In the genomic region with DNA sequence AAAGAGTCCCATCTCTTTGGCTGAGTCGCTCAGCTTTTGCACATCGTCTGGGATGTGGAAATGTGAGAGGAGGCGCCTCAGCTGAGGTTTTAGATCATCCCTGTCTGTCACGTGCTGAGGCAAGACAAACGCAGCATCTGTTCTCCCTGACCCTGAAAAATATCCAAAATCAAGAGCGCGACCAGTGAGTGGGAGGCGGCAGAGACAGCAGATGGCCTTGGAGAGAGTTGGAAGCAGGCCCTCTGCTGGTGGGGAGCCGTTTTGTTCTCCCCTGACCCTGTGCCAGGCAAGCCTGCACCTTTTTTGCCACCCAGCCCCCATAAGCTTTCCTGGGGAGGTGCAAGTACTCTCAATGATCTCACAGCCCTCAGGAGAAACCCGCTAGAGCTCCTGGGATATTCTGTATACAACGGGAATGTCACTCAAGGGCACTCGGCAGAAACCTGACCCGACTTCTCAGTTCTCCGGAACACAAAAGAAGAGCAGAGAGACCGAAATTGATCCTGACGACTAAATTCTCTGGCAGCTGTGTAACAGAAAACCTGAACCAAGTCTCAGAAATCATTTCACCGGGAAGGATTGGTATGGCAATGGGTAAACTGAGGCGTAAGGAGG, we compare ENCODE assay signal across 7 mouse cellular contexts. TPM values are rescaled to one million over a fixed set of nuclear protein-coding genes. Genes with fewer than 3 reads are reported as not detected.
DNase-seq lines count a peak whose midpoint lies in the region; ATAC-seq lines count a peak whose summit lies in the region.

No protein-coding gene starts in this region.

- no peak overlapping the region for H3K9ac ChIP-seq in intestine, embryonic 15.5 days

- ATAC-seq in intestine, embryonic 15.5 days = peak; percentile 68; the same call in 1 of the 2 replicates

- no peaks in the 10 kb centered on the region for H3K36me3 ChIP-seq in intestine, embryonic 15.5 days

- H3K27me3 ChIP-seq in intestine, embryonic 15.5 days (replicated peaks) = no peaks in the 10 kb centered on the region

- WGBS in intestine, embryonic 15.5 days = 33% methylated on average over 18 of the region's 18 CpGs

- peak; percentile 78 to 92 for DNase-seq in adrenal gland, adult (ENCODE audit: inconsistent age in 2 of 2, low spot score in 1 of 2)
- DNase-seq in embryo, embryonic 10.5 days (ENCODE audit: low spot score) = peak; percentile 85
- peak; percentile 46 to 55 for DNase-seq in gastrocnemius, postnatal 36 days
- peak; percentile 64 to 81 for DNase-seq in left cerebral cortex, postnatal 14 days (ENCODE audit: low spot score in 2 of 2)
- DNase-seq in mesoderm, embryonic 11.5 days (ENCODE audit: low read depth, low spot score) = peak; percentile 82
- DNase-seq in right cerebral cortex, postnatal 36 days (ENCODE audit: low spot score in 2 of 2) = peak; percentile 64 to 72

- intact Hi-C loops in gastrocnemius, postnatal 36 days (cut with DNase I) = loop anchor here (5.0 kb wide), 1 partner anchor 67 kb away; no protein-coding TSS in a partner anchor
- intact Hi-C loops in left cerebral cortex, postnatal 14 days (cut with DNase I) = no loop called here

- H3K4me1 ChIP-seq in intestine, embryonic 15.5 days (replicated peaks) = peaks cover 6% of the 10 kb centered on the region; the same call in 1 of the 2 replicates

- H3K9me3 ChIP-seq in intestine, embryonic 15.5 days = no peaks in the 10 kb centered on the region

- H3K27ac ChIP-seq in intestine, embryonic 15.5 days = no peak overlapping the region

- no peak overlapping the region for H3K4me3 ChIP-seq in intestine, embryonic 15.5 days (replicated peaks)

- H3K4me2 ChIP-seq in intestine, embryonic 15.5 days (replicated peaks) = peak overlapping the region; percentile 50

RNA-seq across cellular contexts. Expression of a gene that starts 37.6 kb away (rescaled TPM):
- total RNA-seq in gastrocnemius, postnatal 36 days (2021) = under 1 TPM; 0.46 to 0.62 TPM
- polyA plus RNA-seq in intestine, embryonic 15.5 days (2015; fragmentation: Nextera tagmentation; extraction: Ambion mirVana) = 0.93 and 0.95 TPM in 2 replicates
- total RNA-seq in left cerebral cortex, postnatal 14 days (2021) = 1 to 10 TPM; 1.2 to 1.3 TPM
